Mouse (Mus musculus) neural tube, embryonic 12.5 days (tissue): ENCODE measurements around the gene Tex13c1. TPM values are rescaled to one million over a fixed set of nuclear protein-coding genes. Genes with fewer than 3 reads are reported as not detected.

Experiments
- ATAC-seq: fragments of 200-750 bp; cut with Nextera tagmentation; 2 replicates; pipeline ENCODE4 v1.8.0; 2017; ENCODE audit warnings: low read depth, mild to moderate bottlenecking, moderate TSS enrichment, moderate library complexity; ENCODE audit not compliant: low FRiP score
- H3K27ac ChIP-seq: fragments of 300-500 bp; sonication (generic); 2 replicates; pipeline ENCODE4 v1.5.1; 2016
- H3K27me3 ChIP-seq: fragments of 300-500 bp; sonication (generic); replicated peaks from 2 replicates; pipeline ENCODE4 v1.6.1; 2016; ENCODE audit warnings: mild to moderate bottlenecking
- H3K36me3 ChIP-seq: fragments of 300-500 bp; sonication (generic); 2 replicates; pipeline ENCODE4 v1.6.1; 2016; ENCODE audit warnings: mild to moderate bottlenecking
- H3K4me1 ChIP-seq: fragments of 300-500 bp; sonication (generic); 2 replicates; pipeline ENCODE4 v1.6.1; 2016
- H3K4me2 ChIP-seq: fragments of 300-500 bp; sonication (generic); replicated peaks from 2 replicates; pipeline ENCODE4 v1.6.1; 2016; ENCODE audit warnings: mild to moderate bottlenecking
- H3K4me3 ChIP-seq: fragments of 300-500 bp; sonication (generic); 2 replicates; pipeline ENCODE4 v1.5.1; 2016
- H3K9ac ChIP-seq: fragments of 300-500 bp; sonication (generic); 2 replicates; pipeline ENCODE4 v1.6.1; 2016; ENCODE audit warnings: mild to moderate bottlenecking
- H3K9me3 ChIP-seq: fragments of 300-500 bp; sonication (generic); 2 replicates; pipeline ENCODE4 v1.6.1; 2016; ENCODE audit warnings: mild to moderate bottlenecking
- WGBS: fragments of 180-500 bp; shearing (Covaris S2); methylation state at CpG from one replicate; pipeline ENCODE4 v1.1.7; 2016; 5-methylcytosine and 5-hydroxymethylcytosine counted together
- polyA plus RNA-seq: library from polyadenylated mRNA; unstranded; fragments of >200 nt; fragmentation: Nextera tagmentation; extraction: Ambion mirVana; gene quantifications from 2 replicates; pipeline ENCODE4 v1.2.1, GENCODE M21; 2016

The Tex13c1 gene
- not detected in 2 replicates for polyA plus RNA-seq

GRCm38 (mm10) chrX:43590860-43591259, at the start of gene Tex13c1:
Tex13c1 (plus strand) TSS chrX:43591160.
- Histone ChIP-seq H3K27me3 (no peaks in the 10 kb centered on the region), H3K9me3 (no peaks in the 10 kb centered on the region), H3K36me3 (no peaks in the 10 kb centered on the region), H3K4me1 (no peaks in the 10 kb centered on the region), H3K9ac (no peak within 1 kb of the TSS), H3K4me3 (no peak within 1 kb of the TSS), H3K27ac (no peak within 1 kb of the TSS), H3K4me2 (no peak within 1 kb of the TSS)
- 75% methylated on average over 3 of the region's 3 CpGs for WGBS
- no peak for ATAC-seq

Other genes with a start within 250 kb of the Tex13c1 start
- 3.4 and 3.9 TPM in 2 replicates for gene Tenm1, start 162.0 kb upstream of the Tex13c1 start, polyA plus RNA-seq